Mouse (Mus musculus) kidney, adult 2 months (tissue): ENCODE results near the gene Fbxo28. TPM values are rescaled to one million over a fixed set of nuclear protein-coding genes. Genes with fewer than 3 reads are reported as not detected.

Source experiments
- DNase-seq: peaks from one replicate; pipeline ENCODE4 v3.0.0; 2021
- H3K27ac ChIP-seq: fragments of 200-500 bp; 2 replicates; pipeline ENCODE4 v1.5.1; 2012; ENCODE audit warnings: low read depth, low read length, control low read depth, inconsistent platforms; ENCODE audit not compliant: insufficient read depth
- H3K27me3 ChIP-seq: fragments of 200-500 bp; replicated peaks from 2 replicates; pipeline ENCODE4 v1.6.1; 2012; ENCODE audit warnings: mild to moderate bottlenecking, moderate library complexity, low read length, inconsistent platforms; ENCODE audit not compliant: control insufficient read depth, insufficient read depth
- H3K36me3 ChIP-seq: fragments of 200-500 bp; 2 replicates; pipeline ENCODE4 v1.6.1; 2012; ENCODE audit warnings: mild to moderate bottlenecking, moderate library complexity, low read length, inconsistent platforms; ENCODE audit not compliant: control insufficient read depth, insufficient read depth
- H3K4me1 ChIP-seq: fragments of 200-500 bp; 2 replicates; pipeline ENCODE4 v1.6.1; 2011; ENCODE audit warnings: low read length; ENCODE audit not compliant: control insufficient read depth, insufficient read depth
- H3K4me3 ChIP-seq: fragments of 200-500 bp; 2 replicates; pipeline ENCODE4 v1.5.1; 2011; ENCODE audit warnings: mild to moderate bottlenecking, low read depth, low read length, control low read depth; ENCODE audit not compliant: insufficient read depth
- CTCF ChIP-seq: fragments of 200-500 bp; conservative IDR thresholded peaks from 2 replicates; pipeline ENCODE4 v1.5.1; 2011; ENCODE audit warnings: low read depth, mild to moderate bottlenecking, control low read depth, low read length, moderate library complexity, mixed read lengths; ENCODE audit not compliant: insufficient read depth, insufficient read length
- POLR2A ChIP-seq: fragments of 200-500 bp; IDR thresholded peaks from one replicate; pipeline ENCODE4 v1.6.1; 2011; ENCODE audit warnings: low read depth, low read length, control low read depth
- WGBS: fragments of 180-500 bp; shearing (Covaris S2); methylation state at CpG from one replicate; pipeline ENCODE4 v1.1.7; 2018; 5-methylcytosine and 5-hydroxymethylcytosine counted together
- polyA plus RNA-seq: library from polyadenylated mRNA; depleted of rRNA; stranded (reverse); fragments of >200 nt; gene quantifications from 2 replicates; pipeline ENCODE4 v1.2.3, GENCODE M21; 2012

Gene Fbxo28
- polyA plus RNA-seq, 1 experiment: 11.0 TPM

DNA sequence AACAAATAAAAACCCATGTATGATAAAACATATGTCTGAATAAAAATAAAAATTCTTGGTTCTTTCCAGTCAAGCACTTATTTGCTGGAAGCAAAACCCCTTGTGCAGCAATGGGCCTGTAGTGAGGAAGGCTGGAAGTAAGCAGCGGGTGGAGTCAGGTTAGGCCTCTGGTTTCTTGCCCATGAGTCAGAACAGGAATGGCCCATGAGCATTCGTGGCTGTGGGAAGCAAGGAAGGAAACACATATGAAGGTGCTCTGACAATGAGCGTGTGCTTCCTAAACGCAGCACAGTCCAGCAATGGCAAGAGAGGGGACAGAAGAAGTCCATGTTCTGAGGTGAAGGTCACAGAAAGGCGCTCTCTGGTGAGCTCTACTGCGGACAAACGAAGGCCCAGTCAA lies 16.9 kb downstream of the Fbxo28 start:
- Histone ChIP-seq H3K27me3 (no peaks in the 10 kb centered on the region), H3K4me3 (no peak overlapping the region), H3K36me3 (peaks cover 3% of the 10 kb centered on the region; the same call in 1 of the 2 replicates), H3K4me1 (no peaks in the 10 kb centered on the region; the same call in 1 of the 2 replicates), H3K27ac (no peak overlapping the region)
- DNase-seq: no peak
- TF ChIP-seq POLR2A: no peak
- TF ChIP-seq CTCF: no peak
- 90% methylated on average over 7 of the region's 7 CpGs for WGBS

DNA sequence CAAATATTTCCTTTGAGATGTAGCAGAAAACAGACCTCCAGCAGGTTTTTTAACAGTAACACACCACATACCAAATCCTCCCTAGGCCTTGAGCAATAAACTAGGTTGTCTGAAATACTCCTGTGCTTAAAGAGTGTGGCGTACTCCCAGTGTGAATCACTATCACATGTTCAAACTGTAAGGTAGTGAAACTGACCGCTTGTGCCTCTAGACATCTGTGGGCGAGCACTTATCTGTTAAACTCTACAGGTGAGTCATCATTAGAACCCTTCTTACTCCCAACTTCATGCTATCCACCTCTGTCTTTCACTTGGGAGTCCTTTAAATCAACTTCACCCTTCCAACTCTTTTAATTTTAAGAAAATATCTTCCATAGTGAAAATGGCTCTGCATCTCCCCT lies 18.3 kb downstream of the Fbxo28 start:
- no peak for DNase-seq
- Histone ChIP-seq H3K27ac (no peak overlapping the region), H3K36me3 (peaks cover 3% of the 10 kb centered on the region; the same call in 1 of the 2 replicates), H3K4me3 (no peak overlapping the region), H3K4me1 (no peaks in the 10 kb centered on the region; the same call in 1 of the 2 replicates), H3K27me3 (no peaks in the 10 kb centered on the region)
- WGBS: 100% methylated on average over 3 of the region's 3 CpGs
- TF ChIP-seq CTCF: no peak
- TF ChIP-seq POLR2A: no peak

DNA sequence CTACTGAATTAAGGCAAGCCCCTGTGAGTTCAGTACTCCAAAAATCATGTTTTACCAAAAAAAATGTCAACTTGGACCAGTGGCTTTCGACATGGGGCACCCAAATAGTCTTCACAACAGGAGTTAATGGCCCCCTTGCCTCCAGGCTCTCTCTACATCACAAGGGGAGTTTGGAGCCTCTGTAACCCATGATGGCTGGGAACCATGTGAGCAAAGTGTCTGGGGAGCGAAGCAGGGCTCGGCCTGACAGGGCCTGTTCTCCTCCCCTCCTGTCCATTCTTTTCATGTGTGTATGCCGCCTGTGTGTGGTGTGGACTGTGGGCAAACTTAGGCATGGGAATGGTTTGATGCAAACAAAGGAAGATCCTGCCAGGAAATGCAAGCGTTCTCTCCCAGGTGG lies 27.2 kb downstream of the Fbxo28 start:
- peaks cover 7% of the 10 kb centered on the region for H3K36me3 ChIP-seq
- 97% methylated on average over 5 of the region's 5 CpGs for WGBS
- no peak overlapping the region for H3K27ac ChIP-seq
- DNase-seq: no peak
- no peaks in the 10 kb centered on the region for H3K27me3 ChIP-seq
- H3K4me3 ChIP-seq: no peak overlapping the region
- H3K4me1 ChIP-seq: no peaks in the 10 kb centered on the region
- no peak for TF ChIP-seq CTCF
- no peak for TF ChIP-seq POLR2A

DNA sequence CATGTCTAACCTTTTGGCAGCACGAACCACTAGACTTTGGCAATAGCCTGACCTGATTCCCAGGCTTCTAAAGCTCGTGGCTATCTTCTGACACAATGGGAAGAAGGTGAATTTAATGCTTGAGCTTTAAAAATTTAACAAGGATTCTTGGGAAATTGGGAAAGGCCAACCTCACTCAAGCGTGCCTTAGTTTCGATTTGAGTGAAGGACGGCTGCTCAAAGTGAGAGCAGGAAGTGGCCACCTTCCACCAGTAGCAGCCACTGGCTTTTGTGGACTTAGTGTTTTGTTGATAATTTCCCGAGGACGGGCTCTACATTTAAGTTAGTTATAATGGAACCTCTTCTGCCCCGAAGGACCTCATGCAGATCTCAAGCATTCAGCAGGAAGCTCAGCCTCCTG lies 28.2 kb downstream of the Fbxo28 start:
- peaks cover 7% of the 10 kb centered on the region for H3K36me3 ChIP-seq
- no peak overlapping the region for H3K4me3 ChIP-seq

DNA sequence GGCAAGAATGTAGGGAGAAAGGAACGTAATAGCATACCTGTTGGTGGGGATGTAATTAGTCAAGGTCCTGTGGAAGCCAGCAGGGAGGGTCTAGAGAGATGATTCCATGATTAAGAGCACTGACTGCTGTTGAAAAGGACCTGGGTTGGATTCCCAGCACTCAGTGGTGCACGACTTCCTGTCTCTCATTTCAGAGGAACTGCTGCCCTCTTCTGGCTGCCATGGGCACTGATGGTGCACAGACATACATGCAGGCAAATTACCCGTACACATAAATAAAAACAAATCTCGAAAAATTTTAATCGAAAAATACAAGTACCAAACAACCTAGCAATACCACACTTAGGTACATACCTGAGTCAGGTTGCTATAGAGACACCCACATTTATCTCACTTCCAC lies 30.1 kb downstream of the Fbxo28 start:
- no peak for DNase-seq
- H3K4me3 ChIP-seq: no peak overlapping the region
- H3K27me3 ChIP-seq: no peaks in the 10 kb centered on the region
- H3K4me1 ChIP-seq: no peaks in the 10 kb centered on the region
- TF ChIP-seq CTCF (peak; percentile 40), POLR2A (no peak)
- peaks cover 3% of the 10 kb centered on the region for H3K36me3 ChIP-seq
- 97% methylated on average over 5 of the region's 5 CpGs for WGBS
- no peak overlapping the region for H3K27ac ChIP-seq

More for the DNA sequence above, 28.2 kb downstream of the Fbxo28 start:
- no peaks in the 10 kb centered on the region for H3K4me1 ChIP-seq
- TF ChIP-seq POLR2A (no peak), CTCF (no peak)
- H3K27me3 ChIP-seq: no peaks in the 10 kb centered on the region
- no peak overlapping the region for H3K27ac ChIP-seq
- WGBS: 91% methylated on average over 8 of the region's 8 CpGs
- no peak for DNase-seq

DNA sequence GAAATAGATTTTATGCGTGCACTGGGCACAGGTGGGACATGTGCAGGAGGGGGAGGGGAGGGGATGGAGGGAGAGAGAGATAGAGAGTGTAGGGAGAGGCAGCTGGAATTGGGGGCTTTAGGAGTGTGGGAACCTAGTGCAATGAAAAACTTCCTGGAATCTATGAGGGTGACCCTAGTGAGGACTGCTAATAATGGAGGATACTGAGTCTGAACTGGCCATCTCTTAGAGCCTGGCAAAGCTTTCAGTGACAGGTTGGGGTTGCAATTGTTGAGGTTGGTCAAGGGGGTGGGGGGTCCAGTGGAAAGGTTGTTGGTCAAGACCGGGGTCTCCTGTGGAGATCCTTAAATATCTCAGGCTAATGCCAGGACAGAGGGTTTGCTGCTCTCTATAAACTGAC lies 31.1 kb downstream of the Fbxo28 start:
- 91% methylated on average over 2 of the region's 2 CpGs for WGBS
- Histone ChIP-seq H3K36me3 (no peaks in the 10 kb centered on the region; the same call in 1 of the 2 replicates), H3K4me3 (no peak overlapping the region)

DNA sequence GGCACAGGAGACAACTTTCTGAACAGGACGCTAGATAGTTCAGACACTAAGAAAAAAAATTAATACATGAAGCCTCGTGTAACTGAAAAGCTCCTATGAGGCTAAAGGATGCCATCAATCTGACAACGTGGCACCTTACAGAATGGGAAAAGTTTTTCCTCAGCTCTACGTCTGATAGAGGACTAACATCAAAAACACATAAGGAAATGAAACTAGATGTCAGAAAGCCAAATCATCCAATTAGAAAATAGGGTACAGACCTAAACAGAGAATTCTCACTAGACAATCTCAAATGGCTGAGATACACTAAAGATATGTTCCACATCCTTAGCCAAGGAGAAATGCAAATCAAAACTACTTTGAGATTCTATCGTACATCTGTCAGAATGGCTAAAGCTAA lies 32.0 kb downstream of the Fbxo28 start:
- Histone ChIP-seq H3K27me3 (no peaks in the 10 kb centered on the region), H3K4me3 (no peak overlapping the region), H3K27ac (no peak overlapping the region), H3K36me3 (no peaks in the 10 kb centered on the region), H3K4me1 (no peaks in the 10 kb centered on the region)
- WGBS: 49% methylated on average over 5 of the region's 5 CpGs
- DNase-seq: no peak
- TF ChIP-seq POLR2A: no peak
- TF ChIP-seq CTCF: no peak

More for the DNA sequence above, 31.1 kb downstream of the Fbxo28 start:
- no peaks in the 10 kb centered on the region for H3K27me3 ChIP-seq
- TF ChIP-seq CTCF (no peak), POLR2A (no peak)
- no peaks in the 10 kb centered on the region for H3K4me1 ChIP-seq
- no peak overlapping the region for H3K27ac ChIP-seq
- DNase-seq: no peak

DNA sequence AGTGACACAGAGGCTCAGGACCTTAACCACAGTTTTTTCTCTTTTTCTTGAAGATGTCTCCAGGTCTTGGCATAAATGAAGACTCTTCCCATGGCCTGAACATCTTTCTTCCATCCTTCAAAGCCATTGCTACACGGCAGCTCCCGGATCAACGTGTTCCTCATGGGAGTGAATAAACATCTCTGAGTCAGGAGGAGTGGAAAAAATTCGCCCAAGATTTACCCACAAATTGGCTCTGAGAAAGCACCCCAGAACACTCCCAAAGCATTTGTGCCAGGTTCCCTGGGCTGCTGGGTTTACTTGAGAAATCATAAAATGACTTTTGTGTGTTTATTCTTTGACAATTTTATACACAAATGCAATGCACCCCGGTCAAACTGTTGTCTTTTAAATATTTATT lies 38.5 kb downstream of the Fbxo28 start:
- Histone ChIP-seq H3K36me3 (no peaks in the 10 kb centered on the region), H3K27me3 (no peaks in the 10 kb centered on the region), H3K27ac (no peak overlapping the region), H3K4me1 (no peaks in the 10 kb centered on the region), H3K4me3 (no peak overlapping the region)
- WGBS: 87% methylated on average over 5 of the region's 5 CpGs
- DNase-seq: no peak
- TF ChIP-seq POLR2A (no peak), CTCF (no peak)
